Mouse (Mus musculus) G1E (cell line): Measurements from ENCODE around the gene Plxna1. TPM values are rescaled to one million over a fixed set of nuclear protein-coding genes. Genes with fewer than 3 reads are reported as not detected.

Experiments used
- ATAC-seq: 2 replicates; pipeline ENCODE4 v1.8.0; 2016; ENCODE audit warnings: mild to moderate bottlenecking; ENCODE audit not compliant: insufficient number of reproducible peaks, poor library complexity, low FRiP score, severe bottlenecking; ENCODE audit errors: extremely low read depth
- DNase-seq: peaks from one replicate; pipeline ENCODE4 v3.0.0; 2012; ENCODE audit warnings: low spot score
- H3K27me3 ChIP-seq: 2 replicates; pipeline ENCODE4 v1.6.1; 2012; ENCODE audit warnings: mild to moderate bottlenecking, low read length, inconsistent platforms; ENCODE audit not compliant: insufficient read depth
- H3K36me3 ChIP-seq: replicated peaks from 2 replicates; pipeline ENCODE3; 2012; ENCODE audit warnings: mild to moderate bottlenecking, inconsistent platforms
- H3K4me1 ChIP-seq: 2 replicates; pipeline ENCODE4 v1.6.1; 2012; ENCODE audit warnings: low read depth, low read length, inconsistent platforms, mixed read lengths; ENCODE audit not compliant: insufficient read depth
- H3K4me3 ChIP-seq: 2 replicates; pipeline ENCODE4 v1.5.1; 2012; ENCODE audit warnings: low read depth, mild to moderate bottlenecking, inconsistent platforms, low read length, moderate library complexity, mixed read lengths
- H3K9me3 ChIP-seq: replicated peaks from 2 replicates; pipeline ENCODE4 v1.6.1; 2012; ENCODE audit warnings: inconsistent platforms
- CTCF ChIP-seq: IDR thresholded peaks from 2 replicates; pipeline ENCODE4 v1.5.1; 2012; ENCODE audit warnings: low read depth, low read length, inconsistent platforms, mixed read lengths
- GATA1 ChIP-seq: IDR thresholded peaks from 2 replicates; pipeline ENCODE4 v1.6.1; 2012; ENCODE audit warnings: borderline replicate concordance, low read length, inconsistent platforms, mixed read lengths
- GATA2 ChIP-seq: IDR thresholded peaks from 2 replicates; pipeline ENCODE4 v1.6.1; 2012; ENCODE audit warnings: low read depth, low read length, inconsistent platforms, borderline replicate concordance
- POLR2AphosphoS5 ChIP-seq: IDR thresholded peaks from 2 replicates; pipeline ENCODE4 v1.6.1; 2012; ENCODE audit warnings: low read depth, low read length, inconsistent platforms; ENCODE audit not compliant: insufficient replicate concordance
- TAL1 ChIP-seq: conservative IDR thresholded peaks from 2 replicates; pipeline ENCODE4 v1.6.1; 2012; ENCODE audit warnings: low read depth, low read length, inconsistent platforms, mixed read lengths
- polyA plus RNA-seq: library from polyadenylated mRNA; stranded (reverse); fragments of >175 nt; gene quantifications from 2 replicates; pipeline ENCODE4 v1.2.3, GENCODE M21; 2012
- total RNA-seq, 2 experiments: library from RNA; stranded (forward) in 1 of 2; stranded (reverse) in 1 of 2; fragments of 200-1000 nt in 1 of 2; fragments of >200 nt in 1 of 2; fragmentation: Nextera tagmentation in 1 of 2; gene quantifications; 2 replicates each; pipeline ENCODE4 v1.2.3; 2014 to 2017

The Plxna1 gene
- total and polyA plus RNA-seq, 3 experiments = 5.9 to 17.0 (median 11.1) TPM

- no peak overlapping the region for H3K4me3 ChIP-seq
- DNase-seq (no peak), ATAC-seq (no peak)
- peaks cover 16% of the 10 kb centered on the region; the same call in 1 of the 2 replicates for H3K27me3 ChIP-seq
- no peaks in the 10 kb centered on the region for H3K36me3 ChIP-seq
- no peak for TF ChIP-seq GATA2
- TF ChIP-seq POLR2AphosphoS5 = no peak
- TF ChIP-seq TAL1 = no peak
- no peak for TF ChIP-seq GATA1
- TF ChIP-seq CTCF = no peak
- H3K4me1 ChIP-seq = no peaks in the 10 kb centered on the region
- H3K9me3 ChIP-seq = peaks cover 5% of the 10 kb centered on the region; the same call in 1 of the 2 replicates
Measured at GRCm38 (mm10) chr6:89285116-89285515, 77.3 kb downstream of the Plxna1 start.

- Histone ChIP-seq H3K4me1 (no peaks in the 10 kb centered on the region), H3K9me3 (peaks cover 5% of the 10 kb centered on the region; the same call in 1 of the 2 replicates), H3K36me3 (no peaks in the 10 kb centered on the region), H3K27me3 (peaks cover 16% of the 10 kb centered on the region; the same call in 1 of the 2 replicates), H3K4me3 (no peak overlapping the region)
- DNase-seq (no peak), ATAC-seq (no peak)
- TF ChIP-seq GATA2 (no peak), GATA1 (no peak), POLR2AphosphoS5 (no peak), CTCF (no peak), TAL1 (no peak)
Measured at GRCm38 (mm10) chr6:89283095-89283494, 79.3 kb downstream of the Plxna1 start.

- no peak for DNase-seq
- TF ChIP-seq CTCF = no peak
- ATAC-seq = no peak
- Histone ChIP-seq H3K4me1 (no peaks in the 10 kb centered on the region), H3K4me3 (no peak overlapping the region), H3K9me3 (peaks cover 5% of the 10 kb centered on the region; the same call in 1 of the 2 replicates), H3K36me3 (no peaks in the 10 kb centered on the region), H3K27me3 (peaks cover 16% of the 10 kb centered on the region; the same call in 1 of the 2 replicates)
Measured at GRCm38 (mm10) chr6:89282626-89283025, 79.8 kb downstream of the Plxna1 start.

GRCm38 (mm10) chr6:89281492-89282332, 80.7 kb downstream of the Plxna1 start:
- peaks cover 5% of the 10 kb centered on the region; the same call in 1 of the 2 replicates for H3K9me3 ChIP-seq
- peaks cover 16% of the 10 kb centered on the region; the same call in 1 of the 2 replicates for H3K27me3 ChIP-seq
- H3K4me1 ChIP-seq = no peaks in the 10 kb centered on the region
- ATAC-seq = no peak
- no peak overlapping the region for H3K4me3 ChIP-seq
- no peaks in the 10 kb centered on the region for H3K36me3 ChIP-seq
- no peak for DNase-seq
- TF ChIP-seq CTCF (no peak), POLR2AphosphoS5 (no peak)

- H3K4me3 ChIP-seq = no peak overlapping the region
- DNase-seq (no peak), ATAC-seq (no peak)
- peaks cover 5% of the 10 kb centered on the region; the same call in 1 of the 2 replicates for H3K9me3 ChIP-seq
- no peaks in the 10 kb centered on the region for H3K4me1 ChIP-seq
- peaks cover 16% of the 10 kb centered on the region; the same call in 1 of the 2 replicates for H3K27me3 ChIP-seq
- TF ChIP-seq GATA1 (no peak), POLR2AphosphoS5 (no peak)
- H3K36me3 ChIP-seq = no peaks in the 10 kb centered on the region
Measured at GRCm38 (mm10) chr6:89280555-89280954, 81.9 kb downstream of the Plxna1 start.

GRCm38 (mm10) chr6:89271731-89272475, 90.5 kb downstream of the Plxna1 start:
- ATAC-seq (no peak), DNase-seq (no peak)
- Histone ChIP-seq H3K9me3 (no peaks in the 10 kb centered on the region), H3K36me3 (no peaks in the 10 kb centered on the region), H3K4me1 (no peaks in the 10 kb centered on the region), H3K4me3 (no peak overlapping the region), H3K27me3 (peaks cover 12% of the 10 kb centered on the region)
- no peak for TF ChIP-seq TAL1
- no peak for TF ChIP-seq POLR2AphosphoS5
- no peak for TF ChIP-seq GATA1
- TF ChIP-seq CTCF = no peak
- no peak for TF ChIP-seq GATA2
